Mouse (Mus musculus) limb, embryonic 14.5 days (tissue): ENCODE results near the gene Gm20388. TPM values are rescaled to one million over a fixed set of nuclear protein-coding genes. Genes with fewer than 3 reads are reported as not detected.
A peak's percentile ranks its signal among the peaks of the same experiment; 100 is the strongest.

Experiments
- ATAC-seq: fragments of 200-750 bp; cut with Nextera tagmentation; 2 replicates; pipeline ENCODE4 v1.8.0; 2017; ENCODE audit warnings: low read depth, moderate number of reproducible peaks, moderate TSS enrichment; ENCODE audit not compliant: low FRiP score
- DNase-seq: peaks from one replicate; pipeline ENCODE4 v3.0.0-alpha.2; 2015; ENCODE audit warnings: low spot score
- H3K27ac ChIP-seq: fragments of 300-500 bp; sonication (generic); replicated peaks from 2 replicates; pipeline ENCODE4 v1.5.1; 2014; ENCODE audit warnings: low read depth, mild to moderate bottlenecking, low read length, moderate library complexity, mixed read lengths
- H3K27me3 ChIP-seq: fragments of 300-500 bp; sonication (generic); 2 replicates; pipeline ENCODE4 v1.6.1; 2014; ENCODE audit warnings: low read length, mixed read lengths; ENCODE audit not compliant: control insufficient read depth, insufficient read depth
- H3K36me3 ChIP-seq: fragments of 300-500 bp; sonication (generic); 2 replicates; pipeline ENCODE4 v1.6.1; 2014; ENCODE audit warnings: mild to moderate bottlenecking, low read length, moderate library complexity, mixed read lengths; ENCODE audit not compliant: control insufficient read depth, insufficient read depth
- H3K4me1 ChIP-seq: fragments of 300-500 bp; sonication (generic); 2 replicates; pipeline ENCODE4 v1.6.1; 2014; ENCODE audit warnings: antibody characterized with exemption, low read length, mixed read lengths; ENCODE audit not compliant: control insufficient read depth, insufficient read depth
- H3K4me2 ChIP-seq: fragments of 300-500 bp; sonication (generic); replicated peaks from 2 replicates; pipeline ENCODE4 v1.6.1; 2014; ENCODE audit warnings: low read depth, mild to moderate bottlenecking, low read length, moderate library complexity; ENCODE audit not compliant: severe bottlenecking
- H3K4me3 ChIP-seq: fragments of 300-500 bp; sonication (generic); replicated peaks from 2 replicates; pipeline ENCODE4 v1.5.1; 2014; ENCODE audit warnings: low read length
- H3K9ac ChIP-seq: fragments of 300-500 bp; sonication (generic); 2 replicates; pipeline ENCODE4 v1.6.1; 2014; ENCODE audit warnings: mild to moderate bottlenecking, low read depth, low read length, moderate library complexity; ENCODE audit not compliant: severe bottlenecking
- H3K9me3 ChIP-seq: fragments of 300-500 bp; sonication (generic); 2 replicates; pipeline ENCODE4 v1.6.1; 2016; ENCODE audit warnings: low read length; ENCODE audit not compliant: control insufficient read depth
- POLR2A ChIP-seq: fragments of 200-500 bp; IDR thresholded peaks from 2 replicates; pipeline ENCODE4 v1.8.0; 2012; ENCODE audit warnings: inconsistent platforms, mild to moderate bottlenecking, moderate library complexity, borderline replicate concordance; ENCODE audit not compliant: insufficient read depth, insufficient read length; ENCODE audit errors: extremely low read depth
- WGBS: fragments of 180-500 bp; shearing (Covaris S2); extraction: QIAGEN DNeasy Blood & Tissue Kit; methylation state at CpG from one replicate; pipeline ENCODE4 v1.1.7; 2014; 5-methylcytosine and 5-hydroxymethylcytosine counted together
- polyA plus RNA-seq, 2 experiments: library from polyadenylated mRNA; depleted of rRNA in 1 of 2; stranded (reverse) in 1 of 2; unstranded in 1 of 2; fragments of >200 nt; fragmentation: Nextera tagmentation in 1 of 2; extraction: Ambion mirVana in 1 of 2; gene quantifications; 2 replicates each; pipeline versions ENCODE4 v1.2.1 to v1.2.3; 2012 to 2014

Gene Gm20388
- polyA plus RNA-seq, 2 experiments = 1.9 to 49.9 TPM

DNA sequence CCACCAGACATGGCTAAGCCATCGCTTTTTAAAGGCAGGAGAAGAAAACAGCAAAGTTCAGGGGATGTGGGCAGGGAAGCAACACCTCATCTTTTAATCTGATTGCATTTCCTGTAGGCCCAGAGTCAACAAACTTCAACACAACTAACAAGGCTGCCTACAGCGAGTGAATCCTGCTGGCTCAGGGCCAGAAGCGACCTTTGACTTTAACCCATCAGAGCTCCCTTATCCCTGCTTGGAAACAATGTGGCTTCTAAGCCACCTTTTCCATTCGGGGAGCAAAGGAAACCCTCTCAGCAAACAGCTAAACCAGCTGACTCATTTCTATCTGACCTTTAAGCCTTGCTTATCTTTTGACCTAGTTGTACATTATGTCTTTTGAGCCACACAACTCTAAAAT is 3886.1 kb downstream of the Gm20388 start:
- no peaks in the 10 kb centered on the region for H3K27me3 ChIP-seq
- TF ChIP-seq POLR2A = no peak
- H3K9ac ChIP-seq = no peak overlapping the region
- H3K27ac ChIP-seq = no peak overlapping the region
- no peak for ATAC-seq
- no peak overlapping the region for H3K4me2 ChIP-seq
- H3K9me3 ChIP-seq = no peaks in the 10 kb centered on the region
- no peaks in the 10 kb centered on the region for H3K4me1 ChIP-seq
- H3K4me3 ChIP-seq = no peak overlapping the region
- no peaks in the 10 kb centered on the region for H3K36me3 ChIP-seq
- 41% methylated on average over 4 of the region's 4 CpGs for WGBS
- no peak for DNase-seq

DNA sequence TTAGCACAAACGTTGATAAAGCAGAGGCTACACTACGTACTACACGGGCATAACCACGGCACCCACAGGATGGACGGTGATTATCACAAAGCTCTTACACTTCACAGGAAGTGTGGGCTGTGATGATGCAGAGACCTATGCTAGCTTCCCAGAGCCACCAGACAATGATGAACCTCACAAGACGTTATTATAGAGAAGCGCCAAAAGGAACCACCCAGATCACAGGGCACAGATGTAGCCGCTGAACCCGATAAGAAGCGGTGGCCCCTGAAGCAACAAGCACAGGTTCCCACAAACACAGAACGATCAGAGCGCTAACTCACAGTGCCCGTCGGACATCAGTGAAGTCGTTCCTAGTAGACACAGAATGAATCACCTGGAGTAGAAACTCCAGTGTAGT is 3887.3 kb downstream of the Gm20388 start:
- no peaks in the 10 kb centered on the region for H3K27me3 ChIP-seq
- H3K27ac ChIP-seq = no peak overlapping the region
- H3K4me3 ChIP-seq = no peak overlapping the region
- H3K4me1 ChIP-seq = no peaks in the 10 kb centered on the region
- no peak for DNase-seq
- 86% methylated on average over 15 of the region's 15 CpGs for WGBS
- no peak for TF ChIP-seq POLR2A
- no peaks in the 10 kb centered on the region for H3K9me3 ChIP-seq
- no peaks in the 10 kb centered on the region for H3K36me3 ChIP-seq
- no peak overlapping the region for H3K4me2 ChIP-seq
- no peak overlapping the region for H3K9ac ChIP-seq
- no peak for ATAC-seq

DNA sequence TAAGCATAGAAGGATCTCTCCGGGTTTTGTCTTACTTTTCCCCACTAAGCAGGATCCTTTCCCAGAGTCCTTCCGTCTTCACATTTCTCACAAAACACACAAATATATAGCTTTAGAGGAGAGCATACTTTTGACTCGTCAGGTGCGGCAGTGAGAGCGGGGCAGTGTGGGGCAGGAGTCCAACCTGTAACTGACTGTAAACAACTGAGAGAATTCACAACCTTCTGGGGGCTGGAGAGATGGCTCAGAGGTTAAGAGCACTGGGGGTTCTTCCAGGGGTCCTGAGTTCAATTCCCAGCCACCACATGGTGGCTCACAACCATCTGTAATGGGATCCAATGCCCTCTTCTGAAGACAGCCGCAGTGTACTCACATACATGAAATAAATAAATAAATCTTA is 3888.8 kb downstream of the Gm20388 start:
- H3K36me3 ChIP-seq = no peaks in the 10 kb centered on the region
- WGBS = 54% methylated on average over 6 of the region's 6 CpGs
- no peaks in the 10 kb centered on the region for H3K4me1 ChIP-seq
- no peak for DNase-seq
- no peaks in the 10 kb centered on the region for H3K9me3 ChIP-seq
- no peak overlapping the region for H3K9ac ChIP-seq
- no peak for TF ChIP-seq POLR2A
- no peak overlapping the region for H3K4me2 ChIP-seq
- no peak overlapping the region for H3K27ac ChIP-seq
- no peaks in the 10 kb centered on the region for H3K27me3 ChIP-seq
- H3K4me3 ChIP-seq = no peak overlapping the region
- no peak for ATAC-seq

DNA sequence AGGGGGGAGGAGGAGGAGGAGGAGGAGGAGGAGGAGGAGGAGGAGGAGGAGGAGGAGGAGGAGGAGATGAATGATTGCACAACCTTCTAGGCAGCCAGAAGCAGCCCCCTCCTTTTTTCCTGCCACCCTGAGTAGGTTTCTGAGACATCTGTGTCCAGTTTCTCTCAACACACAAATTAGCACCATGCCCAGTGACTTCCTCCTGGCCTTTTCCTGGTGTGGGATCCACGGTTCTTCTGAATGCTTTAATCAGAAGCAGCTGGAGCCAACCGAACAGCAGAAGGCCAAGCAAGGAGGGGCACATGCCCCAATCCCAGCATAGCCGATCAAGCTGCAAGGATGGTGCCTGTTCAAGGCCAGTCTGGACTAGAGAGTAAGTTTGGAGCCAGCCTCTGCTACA is 3889.2 kb downstream of the Gm20388 start:
- no peak overlapping the region for H3K4me2 ChIP-seq
- no peak for TF ChIP-seq POLR2A
- ATAC-seq (no peak), DNase-seq (no peak)
- H3K4me3 ChIP-seq = no peak overlapping the region
- H3K36me3 ChIP-seq = no peaks in the 10 kb centered on the region
- no peaks in the 10 kb centered on the region for H3K27me3 ChIP-seq
- no peak overlapping the region for H3K27ac ChIP-seq
- no peaks in the 10 kb centered on the region for H3K9me3 ChIP-seq
- no peaks in the 10 kb centered on the region for H3K4me1 ChIP-seq
- H3K9ac ChIP-seq = peak overlapping the region; percentile 40; the same call in 1 of the 2 replicates
- WGBS = 14% methylated on average over 3 of the region's 3 CpGs

DNA sequence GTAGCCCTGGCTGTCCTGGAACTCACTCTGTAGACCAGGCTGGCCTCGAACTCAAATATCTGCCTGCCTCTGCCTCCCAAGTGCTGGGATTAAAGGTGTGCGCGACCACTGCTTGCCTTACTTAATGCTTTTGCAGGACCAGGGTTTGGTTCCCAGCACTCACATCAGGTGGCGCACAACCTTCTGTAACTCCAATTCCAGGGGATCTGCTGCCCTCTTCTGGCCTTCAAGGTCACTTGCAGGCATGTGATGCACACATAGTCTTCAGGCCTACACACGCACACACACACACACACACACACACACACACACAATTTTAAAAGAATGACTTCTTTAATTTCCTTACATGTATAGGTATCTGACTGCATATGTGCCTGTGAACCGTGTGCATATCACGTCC is 3890.2 kb downstream of the Gm20388 start:
- ATAC-seq (no peak), DNase-seq (no peak)
- Histone ChIP-seq H3K27ac (no peak overlapping the region), H3K9me3 (no peaks in the 10 kb centered on the region), H3K4me1 (peaks cover 2% of the 10 kb centered on the region; the same call in 1 of the 2 replicates), H3K4me3 (no peak overlapping the region), H3K27me3 (no peaks in the 10 kb centered on the region), H3K4me2 (no peak overlapping the region), H3K9ac (no peak overlapping the region), H3K36me3 (no peaks in the 10 kb centered on the region)
- 92% methylated on average over 7 of the region's 7 CpGs for WGBS
- no peak for TF ChIP-seq POLR2A

DNA sequence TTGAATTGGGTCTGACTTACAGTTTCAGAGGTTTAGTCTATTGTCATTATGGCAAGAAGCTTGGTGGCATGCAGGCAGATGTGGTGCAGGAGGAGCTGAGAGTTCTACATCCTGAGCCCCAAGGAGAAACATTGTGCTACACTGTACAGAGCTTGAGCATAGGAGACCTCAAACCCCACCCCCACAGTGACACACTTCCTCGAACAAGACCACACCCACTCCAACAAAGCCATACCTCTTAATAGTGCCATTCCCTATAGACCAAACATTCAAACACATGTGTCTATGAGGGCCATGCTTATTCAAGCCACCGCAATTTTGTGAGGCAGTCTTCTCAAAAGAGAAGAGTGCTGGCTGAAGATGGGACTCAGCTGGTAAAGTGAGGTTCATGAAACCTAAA is 3890.9 kb downstream of the Gm20388 start:
- H3K27ac ChIP-seq = no peak overlapping the region
- ATAC-seq = no peak
- 95% methylated on average over 2 of the region's 2 CpGs for WGBS
- no peak overlapping the region for H3K4me2 ChIP-seq
- H3K27me3 ChIP-seq = no peaks in the 10 kb centered on the region
- H3K36me3 ChIP-seq = no peaks in the 10 kb centered on the region
- H3K4me3 ChIP-seq = no peak overlapping the region
- H3K9ac ChIP-seq = no peak overlapping the region
- TF ChIP-seq POLR2A = no peak
- no peaks in the 10 kb centered on the region for H3K9me3 ChIP-seq
- DNase-seq = no peak
- peaks cover 4% of the 10 kb centered on the region; the same call in 1 of the 2 replicates for H3K4me1 ChIP-seq
